Mouse (Mus musculus) B cell, adult 2 months (primary cell): Measurements from ENCODE around the gene Fam78a.
A peak's percentile ranks its signal among the peaks of the same experiment; 100 is the strongest.

Experiments
- DNase-seq, 2 experiments: peaks; one replicate each; pipeline ENCODE4 v3.0.0; 2022

Gene Fam78a

DNA sequence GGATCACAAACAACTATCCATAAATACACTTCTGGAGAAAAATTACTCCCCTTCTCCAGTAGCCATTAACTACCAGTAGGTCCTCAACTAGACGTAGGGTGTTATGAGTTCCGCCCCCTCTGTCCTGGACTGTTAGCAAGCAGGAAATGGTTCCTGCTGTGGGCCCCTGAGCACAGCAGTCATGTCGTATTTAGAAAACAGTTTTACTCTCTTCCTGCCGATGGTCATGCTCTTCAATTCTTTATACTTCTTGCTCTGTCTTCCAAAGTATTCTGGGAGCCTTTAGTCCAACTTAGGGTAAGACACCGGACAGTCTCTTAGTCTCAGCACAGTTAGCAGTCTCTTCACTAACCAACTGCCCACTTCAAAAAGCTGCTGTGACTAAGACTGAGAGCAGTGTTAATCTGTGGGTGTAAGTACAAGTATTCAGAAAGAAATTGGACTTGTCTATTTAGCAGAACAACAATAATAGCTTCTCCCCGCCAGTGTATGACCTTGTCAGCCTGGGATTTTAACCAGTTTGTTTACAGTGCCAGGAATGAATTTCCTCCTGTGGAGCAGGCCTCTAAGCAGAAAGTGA, 47.3 kb downstream of the Fam78a start:
- peak in 1 of 2 experiments; percentile 10 for DNase-seq

DNA sequence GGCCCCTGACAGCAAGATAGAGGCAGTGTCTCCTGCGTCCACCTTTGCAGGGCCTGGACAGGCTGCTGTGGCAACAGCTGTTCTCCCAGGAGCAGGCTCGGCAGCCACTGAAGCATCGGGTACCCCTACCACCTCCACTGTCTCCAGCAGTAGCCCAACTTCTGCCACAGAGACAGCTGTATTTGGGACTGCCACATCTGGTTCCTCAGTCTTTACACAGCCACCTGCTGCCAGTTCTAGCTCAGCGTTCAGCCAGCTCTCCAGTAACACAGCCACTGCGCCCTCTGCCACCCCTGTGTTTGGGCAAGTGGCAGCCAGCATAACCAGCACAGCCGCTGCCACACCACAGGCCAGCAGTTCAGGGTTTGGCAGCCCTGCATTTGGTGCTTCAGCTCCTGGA, 50.5 kb downstream of the Fam78a start:
- DNase-seq, result no peak

DNA sequence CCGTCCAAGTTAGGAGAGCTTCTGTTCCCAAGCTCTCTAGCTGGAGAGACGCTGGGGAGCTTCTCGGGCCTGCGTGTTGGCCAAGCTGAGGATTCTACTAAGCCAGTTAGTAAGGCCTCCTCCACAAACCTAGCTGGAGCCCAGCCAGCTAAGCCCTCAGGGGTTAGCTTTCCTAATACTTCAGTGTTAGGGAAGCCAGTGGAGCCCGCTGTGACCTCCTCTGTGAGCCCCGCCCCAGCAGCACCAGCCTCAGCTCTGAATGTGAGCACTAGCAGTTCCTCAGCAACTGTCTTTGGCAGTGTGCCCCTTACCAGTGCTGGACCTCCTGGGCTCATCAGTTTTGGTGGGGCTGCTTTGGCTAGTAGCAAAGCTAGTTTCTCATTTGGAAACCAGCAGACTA, 51.2 kb downstream of the Fam78a start:
- DNase-seq, result no peak

DNA sequence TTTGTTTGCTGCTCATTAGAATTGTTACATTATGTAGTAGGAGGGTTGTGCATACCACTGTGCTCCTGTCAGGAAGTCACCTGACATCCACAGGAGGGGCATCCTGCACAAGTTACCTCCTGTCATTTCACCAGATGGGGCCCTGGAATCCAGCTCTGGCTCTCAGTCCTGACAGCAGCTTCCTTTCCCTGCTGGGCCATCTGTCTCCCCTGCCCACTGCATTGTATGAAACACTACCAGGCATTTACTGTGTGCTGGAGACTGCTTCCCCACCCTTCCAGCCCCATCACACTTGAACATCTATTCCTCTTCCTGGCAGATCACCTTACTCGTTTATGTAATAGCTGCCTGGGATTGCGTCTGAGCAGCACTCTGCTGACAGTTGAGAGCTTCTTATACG, 55.0 kb downstream of the Fam78a start:
- DNase-seq, result no peak

DNA sequence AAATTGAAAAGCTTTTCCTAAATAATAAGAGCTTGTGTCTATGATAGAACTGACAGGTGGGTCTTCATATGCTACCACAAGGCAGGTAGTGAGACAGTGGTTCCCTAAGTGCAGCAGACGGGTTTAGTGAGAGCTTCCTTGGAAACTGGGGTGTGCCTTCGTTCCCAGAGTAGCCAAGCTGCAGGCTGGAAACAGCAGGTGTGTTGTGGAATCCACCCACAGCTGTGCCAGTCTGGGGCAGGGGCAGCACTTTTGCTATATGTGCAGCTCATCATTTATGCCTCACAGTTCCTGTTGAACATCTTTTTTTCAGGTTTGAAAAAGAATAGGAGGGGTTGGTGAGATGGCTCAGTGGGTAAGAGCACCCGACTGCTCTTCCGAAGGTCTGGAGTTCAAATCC, 60.3 kb downstream of the Fam78a start:
- DNase-seq, result no peak

DNA sequence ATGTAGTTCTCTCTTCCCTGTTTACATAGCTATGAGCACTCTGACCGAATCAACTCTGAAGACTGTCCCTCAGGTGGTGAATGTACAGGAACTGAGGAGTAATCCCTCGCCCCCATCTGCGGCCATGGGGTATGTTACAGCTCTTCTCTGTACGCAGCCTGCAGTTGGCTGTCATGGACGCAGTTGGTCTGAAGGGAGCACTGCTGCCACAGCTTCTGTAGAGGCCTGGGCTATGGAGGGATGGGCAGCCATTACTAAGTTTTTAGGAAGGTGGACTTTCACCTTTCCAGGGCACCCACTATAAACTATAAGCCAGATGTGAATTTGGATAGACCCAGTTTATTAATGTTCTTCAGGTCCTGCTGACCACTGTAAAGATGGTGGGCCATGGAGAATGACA, 64.4 kb downstream of the Fam78a start:
- no peak for DNase-seq

DNA sequence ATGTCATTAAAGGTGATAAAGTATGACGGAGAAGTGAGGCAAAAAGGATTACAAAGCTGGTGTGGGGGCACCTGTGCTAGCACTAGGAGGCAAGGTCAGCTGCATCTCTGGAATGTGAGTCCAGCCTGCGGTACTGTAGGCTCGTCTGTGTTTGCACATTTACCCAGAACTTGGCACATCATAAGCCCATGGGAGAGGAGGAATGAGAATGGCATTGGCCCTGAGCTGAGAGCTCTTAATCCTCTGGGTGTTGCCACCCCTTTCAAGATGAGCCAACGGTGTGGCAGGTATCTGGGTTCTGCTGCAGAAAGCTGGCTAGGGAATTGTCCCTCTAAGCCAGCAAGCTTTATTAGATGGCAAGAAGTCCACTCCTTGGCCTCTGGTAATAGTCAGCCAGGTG, 65.0 kb downstream of the Fam78a start:
- no peak for DNase-seq

DNA sequence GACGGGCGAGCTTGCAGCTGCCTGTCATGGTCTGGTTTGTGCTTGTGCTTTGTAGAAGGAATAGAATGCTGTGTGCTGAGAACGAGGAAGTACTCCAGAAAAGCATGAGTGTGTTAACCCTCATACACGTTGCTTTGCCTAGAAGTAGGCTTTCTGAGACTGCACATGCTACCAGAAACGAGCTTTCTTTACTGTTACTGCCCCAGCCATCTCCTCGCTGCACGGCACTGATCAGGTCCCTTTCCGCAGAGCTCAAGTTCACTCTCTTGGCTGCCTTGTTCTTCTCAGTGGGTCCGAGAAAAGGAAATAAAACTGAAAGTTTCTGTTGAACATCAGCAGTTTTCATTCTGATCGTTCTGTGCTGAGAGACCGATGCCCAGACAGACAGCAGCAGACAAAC, 75.9 kb downstream of the Fam78a start:
- DNase-seq, result no peak

DNA sequence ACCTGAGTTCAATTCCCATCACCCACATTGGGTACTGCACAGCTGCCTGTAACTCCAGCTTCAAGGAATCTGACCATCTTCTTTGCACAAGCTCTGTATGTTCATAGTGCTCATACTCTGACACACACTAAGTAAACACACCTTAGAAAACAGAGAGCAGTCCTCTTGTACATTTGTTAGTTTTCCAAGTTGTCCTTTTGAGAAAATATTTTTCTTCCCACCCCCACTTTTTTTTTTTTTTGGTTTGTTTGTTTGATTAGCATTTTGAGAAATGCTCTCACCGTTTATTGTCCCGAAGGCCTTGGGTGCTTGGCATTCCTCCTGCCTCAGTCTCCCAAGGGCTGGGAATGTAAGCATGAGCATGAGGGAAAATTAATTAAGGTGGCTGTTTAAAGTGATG, 76.3 kb downstream of the Fam78a start:
- no peak for DNase-seq
